12 mouse cellular contexts compared by ENCODE assay signal in the genomic region with DNA sequence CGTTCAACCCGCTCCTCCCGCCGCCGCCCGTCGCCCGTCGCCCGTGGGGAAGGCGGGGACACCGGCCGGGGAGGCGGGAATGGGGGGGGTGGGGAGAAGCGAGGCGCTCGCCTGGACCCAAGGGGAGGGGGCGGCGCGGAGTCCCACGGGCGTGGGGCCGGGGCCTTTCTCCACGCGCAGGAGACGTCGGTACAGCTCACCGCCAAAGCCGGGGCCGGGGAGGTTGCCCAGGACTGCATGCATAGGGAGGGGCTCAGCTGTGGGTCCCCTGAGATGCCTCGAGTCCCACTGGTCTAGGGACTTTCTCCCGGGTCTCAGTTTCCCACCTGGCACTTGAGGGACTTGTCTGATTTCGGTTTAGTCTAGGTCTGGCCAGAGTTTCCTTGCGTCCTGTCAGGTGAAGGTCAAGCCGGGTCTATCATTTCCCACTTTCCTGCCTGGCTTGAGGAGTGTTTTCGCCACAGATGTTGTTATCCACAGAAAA. TPM values are rescaled to one million over a fixed set of nuclear protein-coding genes. Genes with fewer than 3 reads are reported as not detected.
DNase-seq lines count a peak whose midpoint lies in the region; ATAC-seq and TF ChIP-seq lines count a peak whose summit lies in the region.
"Had no signal": no experiment of that assay in that cellular context is flagged by ENCODE, and none has a peak within 500 bp of the region (broad histone marks: within the 10 kb centered on the region; RNA-seq: fewer than 3 reads in every experiment).

TSS of gene Pitx1 (minus strand) at position 51 of the 484 bp plus-strand sequence.

- H3K4me2 ChIP-seq in lung, embryonic 15.5 days: no peak within 1 kb of the TSS
- H3K4me2 ChIP-seq in intestine, embryonic 15.5 days (replicated peaks): peak within 1 kb of the TSS; percentile 64
- H3K4me2 ChIP-seq in stomach, embryonic 15.5 days: peak within 1 kb of the TSS; percentile 53

- WGBS in lung, embryonic 15.5 days: 1% methylated on average over 32 of the region's 36 CpGs
- 3% methylated on average over 36 of the region's 36 CpGs for WGBS in intestine, embryonic 15.5 days
- 5% methylated on average over 35 of the region's 36 CpGs for WGBS in stomach, embryonic 15.5 days

- H3K36me3 ChIP-seq in lung, embryonic 15.5 days: no peaks in the 10 kb centered on the region
- no peaks in the 10 kb centered on the region for H3K36me3 ChIP-seq in intestine, embryonic 15.5 days
- H3K36me3 ChIP-seq in stomach, embryonic 15.5 days: no peaks in the 10 kb centered on the region

- no peak for TF ChIP-seq CTCF in gastrocnemius, adult 2 months (IDR thresholded peaks at IDR 0.05)

- ATAC-seq in lung, embryonic 15.5 days (ENCODE audit: borderline replicate concordance, extremely low read depth, low FRiP score, low TSS enrichment): no peak
- ATAC-seq in intestine, embryonic 15.5 days: no peak
- ATAC-seq in stomach, embryonic 15.5 days (ENCODE audit: insufficient read depth, low FRiP score, low read depth): no peak
- ATAC-seq in granulocyte monocyte progenitor cell, adult 5-6 weeks (replicated peaks; ENCODE audit: poor library complexity, severe bottlenecking): no peak

- no peak within 1 kb of the TSS for H3K27ac ChIP-seq in gastrocnemius, adult 2 months
- no peak within 1 kb of the TSS for H3K27ac ChIP-seq in lung, embryonic 15.5 days
- H3K27ac ChIP-seq in intestine, embryonic 15.5 days: no peak within 1 kb of the TSS
- peak within 1 kb of the TSS; percentile 79 for H3K27ac ChIP-seq in stomach, embryonic 15.5 days

- H3K4me1 ChIP-seq in lung, embryonic 15.5 days: peaks cover 12% of the 10 kb centered on the region; the same call in 1 of the 2 replicates
- peaks cover 13% of the 10 kb centered on the region; the same call in 1 of the 2 replicates for H3K4me1 ChIP-seq in intestine, embryonic 15.5 days (replicated peaks)
- H3K4me1 ChIP-seq in stomach, embryonic 15.5 days: 0 out of 2 replicates have a peak, but pooled peaks cover 9% of the 10 kb centered on the region

- peak within 1 kb of the TSS; percentile 33 for H3K4me3 ChIP-seq in gastrocnemius, adult 2 months
- H3K4me3 ChIP-seq in lung, embryonic 15.5 days: 0 out of 2 replicates have a peak within 1 kb of the TSS, but pooled peaks have one; percentile 1
- peak within 1 kb of the TSS; percentile 29 for H3K4me3 ChIP-seq in intestine, embryonic 15.5 days (replicated peaks)
- H3K4me3 ChIP-seq in stomach, embryonic 15.5 days (replicated peaks): peak within 1 kb of the TSS; percentile 64

- intact Hi-C loops in gastrocnemius, adult 2 months (cut with DNase I): no loop called here
- intact Hi-C loops in gastrocnemius, postnatal 14 days (cut with DNase I; ENCODE audit: low total_unique reads): no loop called here

- peaks cover 99% of the 10 kb centered on the region for H3K27me3 ChIP-seq in lung, embryonic 15.5 days
- peaks cover 92% of the 10 kb centered on the region for H3K27me3 ChIP-seq in intestine, embryonic 15.5 days (replicated peaks)
- H3K27me3 ChIP-seq in stomach, embryonic 15.5 days (replicated peaks): peaks cover 57% of the 10 kb centered on the region

- DNase-seq in gastrocnemius, adult 2 months: no peak
- no peak for DNase-seq in gastrocnemius, postnatal 14 days
- no peak for DNase-seq in lung, postnatal 25 days (ENCODE audit: low spot score)
- DNase-seq in retina, postnatal 1 day: no peak
- DNase-seq: gastrocnemius, postnatal 25 days; kidney, adult 18-20 months had no signal

- no peaks in the 10 kb centered on the region for H3K9me3 ChIP-seq in lung, embryonic 15.5 days
- no peaks in the 10 kb centered on the region for H3K9me3 ChIP-seq in intestine, embryonic 15.5 days
- H3K9me3 ChIP-seq in stomach, embryonic 15.5 days: no peaks in the 10 kb centered on the region

- H3K9ac ChIP-seq in lung, embryonic 15.5 days: no peak within 1 kb of the TSS
- peak within 1 kb of the TSS; percentile 34 for H3K9ac ChIP-seq in intestine, embryonic 15.5 days
- H3K9ac ChIP-seq in stomach, embryonic 15.5 days: peak within 1 kb of the TSS; percentile 61

RNA-seq across cellular contexts. Expression of gene Pitx1, which starts in this region (rescaled TPM):
- under 1 TPM; 0.15 to 0.22 TPM for total RNA-seq in gastrocnemius, adult 2 months (2021)
- under 1 TPM; 0.64 to 0.84 TPM for total RNA-seq in gastrocnemius, postnatal 14 days (2021)
- polyA plus RNA-seq in lung, embryonic 15.5 days (2015; fragmentation: Nextera tagmentation; extraction: Ambion mirVana): 1.1 and 1.2 TPM in 2 replicates
- 15.2 and 18.4 TPM in 2 replicates for polyA plus RNA-seq in intestine, embryonic 15.5 days (2015; fragmentation: Nextera tagmentation; extraction: Ambion mirVana)
- 138 and 168 TPM in 2 replicates for polyA plus RNA-seq in stomach, embryonic 15.5 days (2015; fragmentation: Nextera tagmentation; extraction: Ambion mirVana)
- total RNA-seq in granulocyte monocyte progenitor cell, adult 5-6 weeks (2014; fragmentation: Nextera tagmentation): not detected in 2 replicates
- total RNA-seq in granulocyte monocyte progenitor cell, adult 5-6 weeks (2017): not detected in 2 replicates
- total RNA-seq: left cerebral cortex, postnatal 10 days had no signal
- polyA plus RNA-seq: C2C12 had no signal

Comparison
In these comparisons a context has a peak if more than half of its experiments do, and no peak if none do; other contexts are left out.
1. H3K4me3 ChIP-seq: peak in every context shown above with its lines; median percentile 64 in stomach, embryonic 15.5 days; 33 in gastrocnemius, adult 2 months; 29 in intestine, embryonic 15.5 days; 1 in lung, embryonic 15.5 days.